Mouse (Mus musculus) heart, adult 8-10 months (tissue): ENCODE measurements around the gene Cdh1. TPM values are rescaled to one million over a fixed set of nuclear protein-coding genes. Genes with fewer than 3 reads are reported as not detected.
A peak's percentile ranks its signal among the peaks of the same experiment; 100 is the strongest.

Source experiments
- DNase-seq: peaks from one replicate; pipeline ENCODE4 v3.0.0; 2022; ENCODE audit warnings: low spot score
- total RNA-seq, 4 experiments: library from RNA; stranded (reverse); gene quantifications; 2 replicates each; pipeline ENCODE4 v1.2.4; 2022

Cdh1 gene
- total RNA-seq, 4 experiments from 2014 or later, result 0.23 TPM; not detected in 3

- no peak for DNase-seq
Measured at GRCm38 (mm10) chr8:106651994-106652393, 48.8 kb downstream of the Cdh1 start.

- DNase-seq, result no peak
Measured at GRCm38 (mm10) chr8:106656046-106656445, 52.9 kb downstream of the Cdh1 start.

- DNase-seq, result no peak
Measured at GRCm38 (mm10) chr8:106672786-106673185, 69.6 kb downstream of the Cdh1 start.

- DNase-seq, result no peak
Measured at GRCm38 (mm10) chr8:106674318-106674717, 71.2 kb downstream of the Cdh1 start.

GRCm38 (mm10) chr8:106674894-106675293, 71.7 kb downstream of the Cdh1 start:
- DNase-seq, result no peak

- peak; percentile 86 for DNase-seq
Measured at GRCm38 (mm10) chr8:106682971-106683668, 80.0 kb downstream of the Cdh1 start, which contains the start of gene Tango6. TSS of gene Tango6 (plus strand) at chr8:106683068.

- DNase-seq, result no peak
Measured at GRCm38 (mm10) chr8:106684387-106684786, 81.2 kb downstream of the Cdh1 start.

GRCm38 (mm10) chr8:106687479-106687878, 84.3 kb downstream of the Cdh1 start:
- DNase-seq, result peak; percentile 39

GRCm38 (mm10) chr8:106697748-106698248, 94.6 kb downstream of the Cdh1 start:
- no peak for DNase-seq

- peak; percentile 76 for DNase-seq
Measured at GRCm38 (mm10) chr8:106699588-106699987, 96.4 kb downstream of the Cdh1 start.

- no peak for DNase-seq
Measured at GRCm38 (mm10) chr8:106700131-106700530, 97.0 kb downstream of the Cdh1 start.

GRCm38 (mm10) chr8:106701360-106701759, 98.2 kb downstream of the Cdh1 start:
- DNase-seq, result no peak

GRCm38 (mm10) chr8:106704199-106704900, 101.2 kb downstream of the Cdh1 start:
- no peak for DNase-seq

GRCm38 (mm10) chr8:106704901-106705321, 101.8 kb downstream of the Cdh1 start:
- DNase-seq, result peak; percentile 89

- no peak for DNase-seq
Measured at GRCm38 (mm10) chr8:106706194-106706593, 103.0 kb downstream of the Cdh1 start.

GRCm38 (mm10) chr8:106710002-106710401, 106.9 kb downstream of the Cdh1 start:
- DNase-seq, result no peak

- DNase-seq, result no peak
Measured at GRCm38 (mm10) chr8:106712487-106712886, 109.3 kb downstream of the Cdh1 start.

GRCm38 (mm10) chr8:106714297-106714696, 111.1 kb downstream of the Cdh1 start:
- DNase-seq, result no peak

GRCm38 (mm10) chr8:106718091-106718500, 114.9 kb downstream of the Cdh1 start:
- DNase-seq, result peak; percentile 84
